8 mouse cellular contexts compared by ENCODE assay signal in the genomic region with DNA sequence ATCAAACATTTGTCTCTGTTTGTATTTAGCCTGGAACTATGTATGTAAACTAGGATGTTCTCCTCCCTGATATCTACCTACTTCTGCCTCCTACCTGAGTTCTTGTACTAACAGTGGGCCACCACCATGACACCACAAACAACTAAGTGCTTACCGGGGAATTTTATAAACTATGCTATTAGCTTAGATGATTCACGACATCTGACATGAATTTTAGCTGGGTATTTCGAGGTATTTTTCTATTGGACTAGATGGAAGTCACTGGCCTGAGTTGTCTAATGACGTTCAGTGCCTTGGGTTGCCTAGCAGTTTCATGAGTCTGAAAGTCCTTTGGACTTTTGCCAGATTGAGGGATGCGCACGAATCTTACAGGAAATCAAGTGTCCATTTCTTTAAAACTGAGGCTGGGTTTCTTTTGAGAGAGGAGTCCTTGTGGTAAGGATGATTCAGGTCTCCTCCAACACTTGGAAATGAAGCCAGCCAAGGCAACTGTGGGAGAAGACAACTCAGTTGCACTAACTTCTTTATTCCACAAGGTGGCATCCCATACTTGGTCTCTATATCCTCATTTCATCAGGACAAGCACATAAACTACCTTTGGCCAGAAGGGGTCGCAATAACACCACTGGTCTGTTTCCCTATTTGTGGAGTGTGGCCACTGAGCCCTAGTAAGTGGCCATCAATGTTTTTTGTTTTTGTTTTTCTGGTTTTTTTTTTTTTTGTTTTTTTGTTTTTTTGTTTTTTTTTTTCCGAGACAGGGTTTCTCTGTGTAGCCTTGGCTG.
DNase-seq lines count a peak whose midpoint lies in the region; ATAC-seq and TF ChIP-seq lines count a peak whose summit lies in the region.
"Not testable (repeated sequence)": the region's sequence is repeated elsewhere in the genome, so short reads cannot be mapped to it uniquely, and the experiment has no call there.

No protein-coding gene starts in this region.

- not testable (repeated sequence) for H3K9ac ChIP-seq in embryonic facial prominence, embryonic 11.5 days (replicated peaks; ENCODE audit: low read length); heart, adult 2 months (ENCODE audit: low read depth, low read length); midbrain, embryonic 11.5 days (ENCODE audit: low read length)

- peak; percentile 100 for DNase-seq in 3T3-L1 (ENCODE audit: low read depth, low spot score)
- peak; percentile 89 for DNase-seq in adrenal gland, postnatal 14 days
- peak; percentile 83 for DNase-seq in embryonic facial prominence, embryonic 11.5 days (ENCODE audit: low spot score)
- DNase-seq in heart, adult 2 months, result peak; percentile 56 to 70
- peak; percentile 81 for DNase-seq in kidney, adult 18-20 months
- DNase-seq in left cerebral cortex, postnatal 36 days (ENCODE audit: low spot score in 2 of 2), result peak; percentile 45 to 63
- DNase-seq in midbrain, embryonic 11.5 days (ENCODE audit: low spot score, missing footprints), result peak; percentile 96
- DNase-seq in spleen, adult 18-20 months, result peak; percentile 43 to 73

- H3K4me3 ChIP-seq in embryonic facial prominence, embryonic 11.5 days (ENCODE audit: low read depth, low read length); heart, adult 2 months; midbrain, embryonic 11.5 days (ENCODE audit: low read depth, low read length): not testable (repeated sequence)

- peak; percentile 78; the same call in 1 of the 2 replicates for ATAC-seq in embryonic facial prominence, embryonic 11.5 days (replicated peaks; ENCODE audit: insufficient number of reproducible peaks, low FRiP score, low TSS enrichment, low read depth)
- peak; percentile 80 for ATAC-seq in midbrain, embryonic 11.5 days (ENCODE audit: low FRiP score)

- H3K4me1 ChIP-seq in embryonic facial prominence, embryonic 11.5 days (ENCODE audit: control insufficient read depth, insufficient read depth, low read length); heart, adult 2 months (ENCODE audit: control insufficient read depth, insufficient read depth, low read length); midbrain, embryonic 11.5 days (ENCODE audit: control insufficient read depth, insufficient read depth, low read length): not testable (repeated sequence)

- TF ChIP-seq CTCF in heart, adult 2 months (IDR thresholded peaks at IDR 0.05), result peak; percentile 79

- intact Hi-C loops in heart, adult 2 months (cut with DNase I), result loop anchor here (5.0 to 10.0 kb wide), 3 partner anchors 188 to 488 kb away; no protein-coding TSS in a partner anchor
- intact Hi-C loops in left cerebral cortex, postnatal 36 days (cut with DNase I), result loop anchor here (10.0 kb wide), 2 partner anchors 128 to 188 kb away; a partner anchor contains a TSS

- H3K27ac ChIP-seq in embryonic facial prominence, embryonic 11.5 days (replicated peaks; ENCODE audit: low read depth, low read length); heart, adult 2 months; midbrain, embryonic 11.5 days (ENCODE audit: low read depth, low read length): not testable (repeated sequence)

- not testable (repeated sequence) for H3K9me3 ChIP-seq in embryonic facial prominence, embryonic 11.5 days (replicated peaks; ENCODE audit: control insufficient read depth, low read length); midbrain, embryonic 11.5 days (ENCODE audit: control insufficient read depth, low read length)

- H3K79me2 ChIP-seq in heart, adult 2 months (replicated peaks; ENCODE audit: control insufficient read depth, insufficient read depth, low read length), result not testable (repeated sequence)

- H3K4me2 ChIP-seq in embryonic facial prominence, embryonic 11.5 days (ENCODE audit: low read depth, low read length); midbrain, embryonic 11.5 days: not testable (repeated sequence)

- 0 out of 2 replicates have a peak, but pooled peaks have one; percentile 25 for TF ChIP-seq EP300 in heart, adult 2 months (IDR thresholded peaks at IDR 0.05; ENCODE audit: insufficient read depth, low read depth, low read length)

- H3K36me3 ChIP-seq in embryonic facial prominence, embryonic 11.5 days (replicated peaks; ENCODE audit: control insufficient read depth, insufficient read depth, low read depth, low read length); heart, adult 2 months (ENCODE audit: control insufficient read depth, insufficient read depth, low read length); midbrain, embryonic 11.5 days (ENCODE audit: control insufficient read depth, insufficient read depth, low read length): not testable (repeated sequence)

- WGBS in embryonic facial prominence, embryonic 11.5 days, result 42% methylated on average over 8 of the region's 8 CpGs
- 35% methylated on average over 8 of the region's 8 CpGs for WGBS in heart, adult 2 months
- WGBS in midbrain, embryonic 11.5 days, result 41% methylated on average over 8 of the region's 8 CpGs

- not testable (repeated sequence) for TF ChIP-seq POLR2A in heart, adult 2 months (IDR thresholded peaks at IDR 0.05; ENCODE audit: insufficient read depth, low read depth, low read length)

- H3K27me3 ChIP-seq in embryonic facial prominence, embryonic 11.5 days (ENCODE audit: control insufficient read depth, insufficient read depth, low read length); heart, adult 2 months (ENCODE audit: control insufficient read depth, insufficient read depth, low read length); midbrain, embryonic 11.5 days (ENCODE audit: control insufficient read depth, insufficient read depth, low read length): not testable (repeated sequence)
